Comparison of ENCODE assay signal across 18 mouse cellular contexts in genomic region chr16:50852081-50852480, GRCm38 (mm10).
DNase-seq lines count a peak whose midpoint lies in the region; ATAC-seq lines count a peak whose summit lies in the region.
"Had no signal": no experiment of that assay in that cellular context is flagged by ENCODE, and none has a peak within 500 bp of the region (broad histone marks: within the 10 kb centered on the region; RNA-seq: fewer than 3 reads in every experiment).

No protein-coding gene starts in this region.

- no peak for ATAC-seq in cerebellum, adult (ENCODE audit: insufficient number of reproducible peaks, low FRiP score, low TSS enrichment)
- ATAC-seq: activated CD4-positive, CD25-positive, alpha-beta regulatory T cell, adult 4 months; CD4-positive, CD25-positive, alpha-beta regulatory T cell, adult 4 months; forebrain, embryonic 13.5 days; forebrain, postnatal 0 days; Patski had no signal

- intact Hi-C loops in left cerebral cortex, postnatal 4 days (cut with DNase I): no loop called here

- DNase-seq in cerebellum, postnatal 10 days: peak; percentile 30 to 38
- peak; percentile 10 for DNase-seq in left cerebral cortex, postnatal 4 days
- DNase-seq in left cerebral cortex, adult 8-10 months (ENCODE audit: low spot score in 2 of 2): no peak
- no peak for DNase-seq in thymus, postnatal 25 days
- DNase-seq: adrenal gland, adult 8-10 months; adrenal gland, postnatal 14 days; adrenal gland, postnatal 36 days; B cell, adult 2 months; cerebellum, adult 11 months; cerebellum, adult 18-20 months; cerebellum, adult 8-10 months; cerebellum, adult 9-11 months; forebrain, postnatal 0 days had no signal

Comparison
In these comparisons a context has a peak if more than half of its experiments do, and no peak if none do; other contexts are left out.
1. DNase-seq: peak in cerebellum, postnatal 10 days (2 of 2) and left cerebral cortex, postnatal 4 days (single experiment); none in left cerebral cortex, adult 8-10 months (0 of 2) and thymus, postnatal 25 days (single experiment).